Mouse (Mus musculus) limb, embryonic 11.5 days (tissue): ENCODE measurements around the gene Tmeff1. TPM values are rescaled to one million over a fixed set of nuclear protein-coding genes. Genes with fewer than 3 reads are reported as not detected.

ENCODE experiments used
- ATAC-seq: fragments of 200-750 bp; cut with Nextera tagmentation; 2 replicates; pipeline ENCODE4 v1.8.0; 2017; ENCODE audit warnings: low read depth; ENCODE audit not compliant: insufficient number of reproducible peaks, low FRiP score, low TSS enrichment
- DNase-seq: peaks from one replicate; pipeline ENCODE4 v3.0.0-alpha.2; 2015; ENCODE audit warnings: low spot score
- H3K27ac ChIP-seq: fragments of 300-500 bp; sonication (generic); replicated peaks from 2 replicates; pipeline ENCODE4 v1.5.1; 2014; ENCODE audit warnings: low read depth, mild to moderate bottlenecking, low read length
- H3K27me3 ChIP-seq: fragments of 300-500 bp; sonication (generic); 2 replicates; pipeline ENCODE4 v1.6.1; 2014; ENCODE audit warnings: mild to moderate bottlenecking, low read length, mixed read lengths; ENCODE audit not compliant: control insufficient read depth, insufficient read depth
- H3K36me3 ChIP-seq: fragments of 300-500 bp; sonication (generic); 2 replicates; pipeline ENCODE4 v1.6.1; 2014; ENCODE audit warnings: mild to moderate bottlenecking, low read length, moderate library complexity, mixed read lengths; ENCODE audit not compliant: control insufficient read depth, insufficient read depth
- H3K4me1 ChIP-seq: fragments of 300-500 bp; sonication (generic); 2 replicates; pipeline ENCODE4 v1.6.1; 2014; ENCODE audit warnings: low read length, mixed read lengths; ENCODE audit not compliant: control insufficient read depth, insufficient read depth
- H3K4me2 ChIP-seq: fragments of 300-500 bp; sonication (generic); 2 replicates; pipeline ENCODE4 v1.6.1; 2014; ENCODE audit warnings: low read depth, mild to moderate bottlenecking, moderate library complexity; ENCODE audit not compliant: severe bottlenecking
- H3K4me3 ChIP-seq: fragments of 300-500 bp; sonication (generic); 2 replicates; pipeline ENCODE4 v1.5.1; 2014; ENCODE audit warnings: low read depth, low read length
- H3K9ac ChIP-seq: fragments of 300-500 bp; sonication (generic); 2 replicates; pipeline ENCODE4 v1.6.1; 2014; ENCODE audit warnings: mild to moderate bottlenecking, low read length
- H3K9me3 ChIP-seq: fragments of 300-500 bp; sonication (generic); 2 replicates; pipeline ENCODE4 v1.6.1; 2016; ENCODE audit warnings: low read length; ENCODE audit not compliant: control insufficient read depth
- WGBS: fragments of 180-500 bp; shearing (Covaris S2); extraction: QIAGEN DNeasy Blood & Tissue Kit; methylation state at CpG from one replicate; pipeline ENCODE4 v1.1.7; 2014; 5-methylcytosine and 5-hydroxymethylcytosine counted together
- polyA plus RNA-seq: library from polyadenylated mRNA; unstranded; fragments of >200 nt; fragmentation: Nextera tagmentation; extraction: Ambion mirVana; gene quantifications from 2 replicates; pipeline ENCODE4 v1.2.1, GENCODE M21; 2014

Gene Tmeff1
- polyA plus RNA-seq, 1 experiment from 2014 or later = 128 TPM

DNA sequence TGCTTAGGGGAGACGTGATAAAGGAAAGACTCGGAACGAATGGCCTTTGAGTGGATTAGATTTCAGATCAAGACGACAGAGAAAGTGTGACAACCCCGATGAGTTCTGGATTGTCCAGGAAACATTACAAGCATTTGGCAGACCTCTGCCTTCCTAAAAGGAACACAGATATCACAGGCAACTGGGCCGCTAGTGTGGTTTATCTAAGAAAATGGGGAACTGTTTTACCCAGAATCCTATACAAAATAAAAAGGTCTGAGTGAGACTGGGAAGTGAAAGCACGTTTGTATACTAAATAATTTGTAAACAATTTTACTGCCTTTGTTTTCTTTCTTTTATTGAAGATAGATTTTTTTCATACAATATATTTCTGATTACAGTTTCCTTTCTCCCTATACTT lies 5.9 kb downstream of the Tmeff1 start:
- WGBS = 86% methylated on average over 7 of the region's 7 CpGs
- Histone ChIP-seq H3K9me3 (no peaks in the 10 kb centered on the region), H3K4me1 (no peaks in the 10 kb centered on the region), H3K4me3 (no peak overlapping the region), H3K9ac (no peak overlapping the region), H3K4me2 (no peak overlapping the region), H3K27ac (no peak overlapping the region), H3K36me3 (no peaks in the 10 kb centered on the region), H3K27me3 (no peaks in the 10 kb centered on the region)
- ATAC-seq (no peak), DNase-seq (no peak)

DNA sequence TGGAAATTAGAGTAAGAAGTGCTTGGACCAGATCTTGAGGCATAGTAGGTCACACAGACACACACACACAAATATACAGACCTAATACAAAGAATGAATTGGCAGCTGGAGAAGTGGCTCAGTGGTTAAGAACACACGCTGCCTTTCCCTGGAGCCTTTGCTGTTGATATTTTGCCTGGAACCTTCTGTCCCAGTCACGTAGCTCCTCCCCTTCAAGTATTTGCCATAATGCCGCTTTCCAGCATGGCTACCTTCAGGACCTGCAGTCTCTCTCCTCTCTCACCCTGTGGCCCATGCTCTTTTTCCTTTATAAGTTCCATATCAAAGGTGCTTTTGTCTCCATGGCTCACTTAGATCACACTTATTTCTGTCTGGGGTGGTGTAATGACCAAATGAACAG lies 6.4 kb downstream of the Tmeff1 start:
- Histone ChIP-seq H3K9ac (no peak overlapping the region), H3K27me3 (no peaks in the 10 kb centered on the region), H3K4me1 (no peaks in the 10 kb centered on the region), H3K4me2 (no peak overlapping the region), H3K9me3 (no peaks in the 10 kb centered on the region), H3K36me3 (no peaks in the 10 kb centered on the region), H3K27ac (no peak overlapping the region), H3K4me3 (no peak overlapping the region)
- 92% methylated on average over 3 of the region's 3 CpGs for WGBS
- ATAC-seq (no peak), DNase-seq (no peak)

DNA sequence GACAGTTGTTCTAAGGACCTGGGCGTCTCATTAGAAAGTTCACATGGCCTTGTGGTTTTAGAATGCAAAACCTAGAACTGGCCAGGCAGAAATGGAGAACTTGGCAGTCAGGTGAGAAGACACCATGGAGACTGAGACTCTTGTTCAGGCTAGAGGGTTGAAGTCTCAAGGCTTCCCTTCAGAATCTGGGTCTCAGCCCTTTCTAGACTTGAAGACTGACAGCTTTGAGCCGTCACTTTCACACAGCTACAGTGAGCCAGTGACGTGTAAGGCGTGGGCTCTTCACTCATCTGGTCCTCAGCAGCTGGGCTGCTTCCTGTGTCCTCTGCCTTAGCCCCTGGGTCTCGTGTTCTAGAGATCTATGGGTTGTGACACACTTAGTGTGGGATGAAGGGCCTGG lies 7.4 kb downstream of the Tmeff1 start:
- 81% methylated on average over 5 of the region's 5 CpGs for WGBS
- H3K36me3 ChIP-seq = no peaks in the 10 kb centered on the region
- no peak for ATAC-seq

DNA sequence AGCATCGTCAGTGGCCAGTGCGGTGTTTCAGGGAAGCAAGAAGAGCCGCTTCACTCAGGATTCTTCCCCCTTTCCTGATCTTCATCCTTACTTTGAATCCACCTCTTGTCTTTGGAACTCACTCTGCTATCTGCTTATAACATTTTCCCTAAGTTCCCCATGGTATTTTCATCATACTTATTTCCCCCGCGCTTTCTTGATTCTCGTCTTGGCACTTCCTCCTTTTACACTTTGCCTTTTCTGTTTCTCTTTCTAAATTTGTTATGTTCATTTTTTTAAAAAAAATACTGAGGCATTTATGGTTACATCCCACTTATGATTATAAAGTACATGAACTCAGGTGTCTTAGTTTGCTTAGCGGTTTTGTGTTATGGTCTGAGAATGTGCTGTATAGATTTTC lies 7.9 kb downstream of the Tmeff1 start:
- WGBS = 95% methylated on average over 7 of the region's 7 CpGs
- no peak overlapping the region for H3K4me3 ChIP-seq
- ATAC-seq (no peak), DNase-seq (no peak)
- no peaks in the 10 kb centered on the region for H3K9me3 ChIP-seq
- no peak overlapping the region for H3K4me2 ChIP-seq
- H3K27me3 ChIP-seq = no peaks in the 10 kb centered on the region
- H3K4me1 ChIP-seq = no peaks in the 10 kb centered on the region
- H3K27ac ChIP-seq = no peak overlapping the region
- no peak overlapping the region for H3K9ac ChIP-seq
- H3K36me3 ChIP-seq = no peaks in the 10 kb centered on the region

More for the DNA sequence above, 7.4 kb downstream of the Tmeff1 start:
- no peak overlapping the region for H3K27ac ChIP-seq
- H3K9me3 ChIP-seq = no peaks in the 10 kb centered on the region
- no peak overlapping the region for H3K4me3 ChIP-seq
- H3K4me2 ChIP-seq = no peak overlapping the region
- no peaks in the 10 kb centered on the region for H3K4me1 ChIP-seq
- H3K9ac ChIP-seq = no peak overlapping the region
- H3K27me3 ChIP-seq = no peaks in the 10 kb centered on the region
- DNase-seq = no peak

DNA sequence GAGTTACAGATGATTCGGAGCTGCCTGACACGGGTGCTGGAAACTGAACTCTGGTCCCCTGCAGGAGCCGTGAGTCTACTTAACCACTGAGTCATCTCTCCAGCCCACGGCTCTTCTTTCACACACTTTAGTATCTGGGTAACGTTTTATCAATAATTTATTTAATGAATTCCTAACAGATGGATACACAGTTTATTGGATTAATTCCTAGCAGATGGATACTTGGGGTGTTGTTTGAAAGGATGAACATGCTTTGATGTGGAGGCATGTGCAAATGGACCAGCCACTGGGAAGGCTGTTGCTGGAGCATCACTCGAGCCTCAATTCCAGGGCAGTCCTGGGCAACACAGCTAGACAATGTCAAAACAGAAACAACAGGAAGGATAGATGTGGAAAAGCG lies 11.1 kb downstream of the Tmeff1 start:
- Histone ChIP-seq H3K9me3 (no peaks in the 10 kb centered on the region), H3K4me3 (no peak overlapping the region), H3K4me2 (no peak overlapping the region), H3K27ac (no peak overlapping the region), H3K4me1 (no peaks in the 10 kb centered on the region), H3K9ac (no peak overlapping the region), H3K36me3 (no peaks in the 10 kb centered on the region), H3K27me3 (no peaks in the 10 kb centered on the region)
- no peak for DNase-seq
- no peak for ATAC-seq
- 93% methylated on average over 7 of the region's 7 CpGs for WGBS

DNA sequence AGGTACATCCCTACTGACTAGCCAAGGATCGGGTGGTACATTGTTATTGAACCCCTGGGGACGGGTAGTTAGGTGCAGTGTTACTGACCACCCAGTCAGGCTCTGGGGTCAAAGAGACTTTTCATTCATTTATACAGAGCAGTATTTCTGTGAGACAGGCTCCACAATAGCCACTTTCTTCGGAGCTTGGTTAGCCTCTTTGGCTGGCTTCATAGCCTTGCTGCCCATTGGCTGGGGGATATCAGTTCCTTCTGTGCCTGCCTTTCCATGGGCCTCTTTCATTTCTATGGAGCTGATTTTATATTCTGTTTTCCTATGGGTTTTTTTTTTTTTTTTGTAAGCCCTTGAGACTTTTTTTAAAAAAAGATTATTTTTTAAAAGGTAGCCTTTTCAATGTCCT lies 20.7 kb downstream of the Tmeff1 start:
- H3K9me3 ChIP-seq = no peaks in the 10 kb centered on the region
- no peak overlapping the region for H3K27ac ChIP-seq
- H3K27me3 ChIP-seq = no peaks in the 10 kb centered on the region
- no peak overlapping the region for H3K4me3 ChIP-seq
- DNase-seq (no peak), ATAC-seq (no peak)
- no peaks in the 10 kb centered on the region for H3K4me1 ChIP-seq
- 83% methylated on average over 3 of the region's 3 CpGs for WGBS
- H3K36me3 ChIP-seq = no peaks in the 10 kb centered on the region; the same call in 1 of the 2 replicates
- H3K9ac ChIP-seq = no peak overlapping the region
- H3K4me2 ChIP-seq = no peak overlapping the region

DNA sequence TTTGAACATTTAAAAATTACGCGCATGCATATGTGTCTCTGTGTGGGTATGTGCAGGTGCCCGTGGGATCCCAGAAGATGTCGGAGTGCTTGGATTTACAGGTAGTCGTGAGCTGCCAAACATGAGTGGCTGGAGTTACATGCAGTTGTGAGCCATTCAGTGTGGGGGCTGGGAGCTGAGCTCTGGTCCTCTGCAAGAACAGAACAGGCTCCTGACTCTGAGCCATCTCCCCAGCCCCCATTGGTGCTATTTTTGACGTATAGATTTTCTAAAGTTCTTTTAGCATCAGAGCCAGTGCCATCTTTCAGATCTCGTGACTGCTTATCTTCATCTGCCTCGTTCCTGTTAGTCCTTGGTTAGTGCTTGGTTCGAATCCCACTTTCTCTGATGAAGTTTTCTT lies 24.5 kb downstream of the Tmeff1 start:
- WGBS = 91% methylated on average over 9 of the region's 9 CpGs
- Histone ChIP-seq H3K36me3 (no peaks in the 10 kb centered on the region; the same call in 1 of the 2 replicates), H3K4me1 (no peaks in the 10 kb centered on the region), H3K27ac (no peak overlapping the region), H3K4me3 (no peak overlapping the region), H3K27me3 (no peaks in the 10 kb centered on the region), H3K9ac (no peak overlapping the region), H3K9me3 (no peaks in the 10 kb centered on the region), H3K4me2 (no peak overlapping the region)
- ATAC-seq = no peak
- no peak for DNase-seq

DNA sequence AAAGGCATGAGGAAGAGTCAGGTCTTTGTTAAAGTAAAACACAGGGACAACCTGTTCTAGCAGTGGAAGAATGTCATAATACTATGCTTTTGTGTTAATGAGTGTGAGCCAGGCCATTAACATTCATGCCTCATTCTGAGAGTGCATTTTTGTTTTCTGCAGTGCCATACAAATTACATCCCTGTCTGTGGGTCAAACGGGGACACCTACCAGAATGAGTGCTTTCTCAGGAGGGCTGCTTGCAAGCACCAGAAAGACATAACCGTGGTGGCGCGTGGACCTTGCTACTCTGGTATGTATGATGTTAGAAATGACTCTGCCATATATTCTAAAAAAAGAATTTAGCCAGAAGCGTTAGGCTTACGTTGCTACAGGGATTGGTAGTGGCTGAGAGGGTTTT lies 25.3 kb downstream of the Tmeff1 start:
- ATAC-seq (no peak), DNase-seq (no peak)
- Histone ChIP-seq H3K4me2 (no peak overlapping the region), H3K4me1 (no peaks in the 10 kb centered on the region), H3K27ac (no peak overlapping the region), H3K27me3 (no peaks in the 10 kb centered on the region), H3K9me3 (no peaks in the 10 kb centered on the region), H3K36me3 (no peaks in the 10 kb centered on the region; the same call in 1 of the 2 replicates), H3K9ac (no peak overlapping the region), H3K4me3 (no peak overlapping the region)
- 95% methylated on average over 6 of the region's 6 CpGs for WGBS

DNA sequence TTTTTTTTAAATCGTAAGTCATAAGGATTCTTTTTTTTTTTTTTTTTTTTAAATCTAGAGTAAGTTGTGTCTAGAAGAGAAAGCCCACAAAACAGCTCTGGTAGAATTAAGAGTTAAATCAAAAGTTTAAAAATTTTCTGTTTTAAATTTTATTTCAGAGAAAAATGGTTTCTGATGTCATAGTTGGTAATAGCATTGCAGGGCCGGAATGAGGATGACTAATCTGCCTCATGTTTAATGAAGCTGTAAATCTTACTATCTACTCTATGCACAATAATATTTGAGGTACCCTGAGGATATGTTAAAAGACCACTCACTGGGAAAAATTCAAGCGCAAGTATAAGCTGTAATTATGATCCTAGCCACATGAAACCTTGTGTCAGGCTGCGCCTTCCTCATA lies 30.5 kb downstream of the Tmeff1 start:
- no peaks in the 10 kb centered on the region for H3K9me3 ChIP-seq
- DNase-seq = no peak
- no peak overlapping the region for H3K27ac ChIP-seq
- H3K4me3 ChIP-seq = no peak overlapping the region
- no peak overlapping the region for H3K4me2 ChIP-seq
- ATAC-seq = no peak
- no peaks in the 10 kb centered on the region for H3K4me1 ChIP-seq
- no peaks in the 10 kb centered on the region for H3K27me3 ChIP-seq
- no peak overlapping the region for H3K9ac ChIP-seq
- 95% methylated on average over 4 of the region's 4 CpGs for WGBS
- H3K36me3 ChIP-seq = peaks cover 6% of the 10 kb centered on the region
